Mouse (Mus musculus) liver, embryonic 13.5 days (tissue): ENCODE measurements around the gene Rpl9-ps6. TPM values are rescaled to one million over a fixed set of nuclear protein-coding genes. Genes with fewer than 3 reads are reported as not detected.

Experiments used
- ATAC-seq: fragments of 200-750 bp; cut with Nextera tagmentation; 2 replicates; pipeline ENCODE4 v1.8.0; 2017; ENCODE audit warnings: low read depth, mild to moderate bottlenecking, moderate number of reproducible peaks, moderate library complexity
- DNase-seq: peaks from one replicate; pipeline ENCODE4 v3.0.0; 2022
- H3K27ac ChIP-seq: fragments of 300-500 bp; sonication (generic); 2 replicates; pipeline ENCODE4 v1.5.1; 2015; ENCODE audit warnings: moderate library complexity, mild to moderate bottlenecking, inconsistent platforms
- H3K27me3 ChIP-seq: fragments of 300-500 bp; sonication (generic); 2 replicates; pipeline ENCODE4 v1.6.1; 2015; ENCODE audit warnings: mild to moderate bottlenecking, inconsistent platforms
- H3K36me3 ChIP-seq: fragments of 300-500 bp; sonication (generic); 2 replicates; pipeline ENCODE4 v1.6.1; 2015; ENCODE audit warnings: mild to moderate bottlenecking, inconsistent platforms
- H3K4me1 ChIP-seq: fragments of 300-500 bp; sonication (generic); replicated peaks from 2 replicates; pipeline ENCODE4 v1.6.1; 2015; ENCODE audit warnings: inconsistent platforms
- H3K4me2 ChIP-seq: fragments of 300-500 bp; sonication (generic); 2 replicates; pipeline ENCODE4 v1.6.1; 2015; ENCODE audit warnings: inconsistent platforms, mild to moderate bottlenecking, moderate library complexity
- H3K4me3 ChIP-seq: fragments of 300-500 bp; sonication (generic); replicated peaks from 2 replicates; pipeline ENCODE4 v1.5.1; 2015; ENCODE audit warnings: mild to moderate bottlenecking, inconsistent platforms
- H3K9ac ChIP-seq: fragments of 300-500 bp; sonication (generic); 2 replicates; pipeline ENCODE4 v1.6.1; 2015; ENCODE audit warnings: mild to moderate bottlenecking, inconsistent platforms
- H3K9me3 ChIP-seq: fragments of 300-500 bp; sonication (generic); replicated peaks from 2 replicates; pipeline ENCODE4 v1.6.1; 2016; ENCODE audit warnings: inconsistent platforms
- WGBS: fragments of 180-500 bp; shearing (Covaris S2); methylation state at CpG from one replicate; pipeline ENCODE4 v1.1.7; 2015; ENCODE audit not compliant: insufficient replicate concordance; 5-methylcytosine and 5-hydroxymethylcytosine counted together
- polyA plus RNA-seq: library from polyadenylated mRNA; unstranded; fragments of >200 nt; fragmentation: Nextera tagmentation; extraction: Ambion mirVana; gene quantifications from 2 replicates; pipeline ENCODE4 v1.2.1, GENCODE M21; 2015

Gene Rpl9-ps6
- polyA plus RNA-seq, 1 experiment from 2014 or later = 99.8 TPM

GRCm38 (mm10) chr19:32456744-32457143 lies 9.6 kb downstream of the Rpl9-ps6 start:
- no peak overlapping the region for H3K4me2 ChIP-seq
- H3K9me3 ChIP-seq = no peaks in the 10 kb centered on the region
- ATAC-seq (no peak), DNase-seq (no peak)
- H3K4me1 ChIP-seq = no peaks in the 10 kb centered on the region
- 82% methylated on average over 2 of the region's 2 CpGs for WGBS
- no peaks in the 10 kb centered on the region for H3K27me3 ChIP-seq
- no peak overlapping the region for H3K27ac ChIP-seq
- no peak overlapping the region for H3K4me3 ChIP-seq
- no peak overlapping the region for H3K9ac ChIP-seq
- H3K36me3 ChIP-seq = no peaks in the 10 kb centered on the region

GRCm38 (mm10) chr19:32452231-32452630 lies 14.1 kb downstream of the Rpl9-ps6 start:
- no peak overlapping the region for H3K4me3 ChIP-seq
- 60% methylated on average over 4 of the region's 4 CpGs for WGBS
- no peaks in the 10 kb centered on the region for H3K36me3 ChIP-seq
- H3K4me2 ChIP-seq = no peak overlapping the region
- no peaks in the 10 kb centered on the region for H3K4me1 ChIP-seq
- no peaks in the 10 kb centered on the region for H3K9me3 ChIP-seq
- H3K27ac ChIP-seq = no peak overlapping the region
- no peaks in the 10 kb centered on the region for H3K27me3 ChIP-seq
- ATAC-seq (no peak), DNase-seq (no peak)
- H3K9ac ChIP-seq = no peak overlapping the region

- 82% methylated on average over 10 of the region's 10 CpGs for WGBS
- no peaks in the 10 kb centered on the region for H3K36me3 ChIP-seq
- H3K9me3 ChIP-seq = no peaks in the 10 kb centered on the region
- DNase-seq (no peak), ATAC-seq (no peak)
- H3K9ac ChIP-seq = no peak overlapping the region
- H3K27ac ChIP-seq = no peak overlapping the region
- H3K27me3 ChIP-seq = no peaks in the 10 kb centered on the region
- no peak overlapping the region for H3K4me2 ChIP-seq
- H3K4me1 ChIP-seq = no peaks in the 10 kb centered on the region
- no peak overlapping the region for H3K4me3 ChIP-seq
These were observed 17.4 kb downstream of the Rpl9-ps6 start for GRCm38 (mm10) chr19:32448931-32449330.

GRCm38 (mm10) chr19:32441568-32441967 lies 24.8 kb downstream of the Rpl9-ps6 start:
- WGBS = 87% methylated on average over 10 of the region's 11 CpGs
- H3K4me1 ChIP-seq = peaks cover 8% of the 10 kb centered on the region
- no peaks in the 10 kb centered on the region for H3K36me3 ChIP-seq
- H3K9me3 ChIP-seq = 0 out of 2 replicates have a peak, but pooled peaks cover 2% of the 10 kb centered on the region
- ATAC-seq (no peak), DNase-seq (peak; percentile 41)
- H3K4me3 ChIP-seq = no peak overlapping the region
- no peak overlapping the region for H3K9ac ChIP-seq
- H3K27me3 ChIP-seq = no peaks in the 10 kb centered on the region
- H3K27ac ChIP-seq = no peak overlapping the region
- H3K4me2 ChIP-seq = no peak overlapping the region

GRCm38 (mm10) chr19:32439356-32439755 lies 27.0 kb downstream of the Rpl9-ps6 start:
- WGBS = 55% methylated on average over 2 of the region's 2 CpGs
- ATAC-seq = no peak

GRCm38 (mm10) chr19:32425856-32426255 lies 40.5 kb downstream of the Rpl9-ps6 start:
- H3K4me2 ChIP-seq = no peak overlapping the region
- no peak overlapping the region for H3K9ac ChIP-seq
- H3K4me1 ChIP-seq = no peaks in the 10 kb centered on the region
- no peaks in the 10 kb centered on the region for H3K36me3 ChIP-seq
- WGBS = 72% methylated on average over 3 of the region's 3 CpGs
- no peaks in the 10 kb centered on the region for H3K9me3 ChIP-seq
- H3K27me3 ChIP-seq = no peaks in the 10 kb centered on the region
- H3K27ac ChIP-seq = no peak overlapping the region
- DNase-seq (no peak), ATAC-seq (no peak)
- H3K4me3 ChIP-seq = no peak overlapping the region

More at GRCm38 (mm10) chr19:32439356-32439755, 27.0 kb downstream of the Rpl9-ps6 start:
- no peak overlapping the region for H3K4me2 ChIP-seq
- H3K4me3 ChIP-seq = no peak overlapping the region
- 0 out of 2 replicates have a peak, but pooled peaks cover 2% of the 10 kb centered on the region for H3K9me3 ChIP-seq
- no peak overlapping the region for H3K9ac ChIP-seq
- H3K27me3 ChIP-seq = no peaks in the 10 kb centered on the region
- H3K27ac ChIP-seq = no peak overlapping the region
- no peaks in the 10 kb centered on the region for H3K36me3 ChIP-seq
- peaks cover 9% of the 10 kb centered on the region for H3K4me1 ChIP-seq
- DNase-seq = no peak

GRCm38 (mm10) chr19:32424706-32425105 lies 41.7 kb downstream of the Rpl9-ps6 start:
- H3K27ac ChIP-seq = no peak overlapping the region
- DNase-seq (no peak), ATAC-seq (no peak)
- no peak overlapping the region for H3K4me2 ChIP-seq
- no peaks in the 10 kb centered on the region for H3K27me3 ChIP-seq
- H3K4me3 ChIP-seq = no peak overlapping the region
- H3K9ac ChIP-seq = no peak overlapping the region
- H3K9me3 ChIP-seq = no peaks in the 10 kb centered on the region
- WGBS = 72% methylated on average over 3 of the region's 3 CpGs
- no peaks in the 10 kb centered on the region for H3K36me3 ChIP-seq
- H3K4me1 ChIP-seq = no peaks in the 10 kb centered on the region

GRCm38 (mm10) chr19:32419069-32419468 lies 47.3 kb downstream of the Rpl9-ps6 start:
- no peak for DNase-seq
- H3K36me3 ChIP-seq = no peaks in the 10 kb centered on the region
- 41% methylated on average over 3 of the region's 3 CpGs for WGBS
- no peaks in the 10 kb centered on the region for H3K9me3 ChIP-seq
- H3K27ac ChIP-seq = no peak overlapping the region
- no peak overlapping the region for H3K4me3 ChIP-seq
- no peaks in the 10 kb centered on the region for H3K27me3 ChIP-seq
- no peak overlapping the region for H3K4me2 ChIP-seq
- no peaks in the 10 kb centered on the region for H3K4me1 ChIP-seq
- ATAC-seq = no peak
- no peak overlapping the region for H3K9ac ChIP-seq

- WGBS = 53% methylated on average over 7 of the region's 7 CpGs
- no peak overlapping the region for H3K4me3 ChIP-seq
- H3K9ac ChIP-seq = no peak overlapping the region
- no peaks in the 10 kb centered on the region for H3K36me3 ChIP-seq
- DNase-seq (no peak), ATAC-seq (no peak)
- H3K4me2 ChIP-seq = no peak overlapping the region
- no peaks in the 10 kb centered on the region for H3K4me1 ChIP-seq
- no peak overlapping the region for H3K27ac ChIP-seq
- H3K27me3 ChIP-seq = no peaks in the 10 kb centered on the region
- H3K9me3 ChIP-seq = no peaks in the 10 kb centered on the region
These were observed 49.6 kb downstream of the Rpl9-ps6 start for GRCm38 (mm10) chr19:32416692-32417317.

Other genes starting within 250 kb of the Rpl9-ps6 start
- 23.4 and 28.0 TPM in 2 replicates for gene Sgms1, start 76.9 kb downstream of the Rpl9-ps6 start, polyA plus RNA-seq
- 99.9 and 110 TPM in 2 replicates for gene Minpp1, start 19.2 kb upstream of the Rpl9-ps6 start, polyA plus RNA-seq
- 2.1 and 3.2 TPM in 2 replicates for gene Papss2, start 129.2 kb upstream of the Rpl9-ps6 start, polyA plus RNA-seq